Mouse (Mus musculus): ENCODE results near the gene Slc4a8. TPM values are rescaled to one million over a fixed set of nuclear protein-coding genes. Genes with fewer than 3 reads are reported as not detected.

The Slc4a8 gene
- polyA plus RNA-seq (2012; rRNA removed) = 30.1 and 31.2 TPM in 2 replicates

DNA sequence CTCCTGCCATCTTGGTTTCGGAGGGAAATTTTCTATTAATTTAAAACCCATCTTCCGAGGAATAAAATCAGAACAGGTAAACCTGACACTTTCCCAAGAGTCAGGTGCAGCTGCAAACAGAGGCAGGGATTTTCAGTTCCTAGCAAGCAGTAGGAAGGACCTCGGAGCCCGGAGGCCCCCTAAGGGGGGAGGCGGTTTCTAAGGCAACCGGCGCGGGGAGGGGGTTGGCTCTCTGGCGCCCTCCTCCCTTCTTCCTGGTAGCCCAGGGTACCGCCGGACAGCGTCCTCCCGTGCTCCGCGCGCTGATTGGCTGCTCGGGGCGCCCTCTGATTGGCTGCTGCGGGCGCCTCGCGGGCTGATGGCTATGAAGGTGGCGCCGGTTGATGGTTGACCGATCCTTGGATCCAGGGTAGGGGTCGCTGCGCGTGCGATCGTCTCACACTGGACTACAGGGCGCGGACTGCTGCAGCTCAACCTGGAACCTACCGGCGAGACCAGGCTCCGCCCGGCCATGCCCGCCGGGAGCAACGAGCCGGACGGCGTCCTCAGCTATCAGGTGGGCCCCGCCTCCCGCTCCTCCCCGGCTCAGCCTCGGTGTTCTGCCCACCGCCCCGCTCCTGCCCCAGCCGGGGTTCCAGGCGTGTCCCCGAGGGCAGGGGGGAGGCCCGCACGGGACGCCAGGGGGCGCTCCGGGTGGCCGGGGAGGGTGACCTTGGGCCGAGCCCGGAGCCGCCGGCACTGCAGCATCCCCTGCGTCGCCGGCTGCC, at the start of gene Slc4a8:
TSS of gene Slc4a8 (plus strand) at position 329 of the 767 bp plus-strand sequence.
- WGBS = under 1% methylated on average over 61 of the region's 64 CpGs
- peak; percentile 94 for DNase-seq

DNA sequence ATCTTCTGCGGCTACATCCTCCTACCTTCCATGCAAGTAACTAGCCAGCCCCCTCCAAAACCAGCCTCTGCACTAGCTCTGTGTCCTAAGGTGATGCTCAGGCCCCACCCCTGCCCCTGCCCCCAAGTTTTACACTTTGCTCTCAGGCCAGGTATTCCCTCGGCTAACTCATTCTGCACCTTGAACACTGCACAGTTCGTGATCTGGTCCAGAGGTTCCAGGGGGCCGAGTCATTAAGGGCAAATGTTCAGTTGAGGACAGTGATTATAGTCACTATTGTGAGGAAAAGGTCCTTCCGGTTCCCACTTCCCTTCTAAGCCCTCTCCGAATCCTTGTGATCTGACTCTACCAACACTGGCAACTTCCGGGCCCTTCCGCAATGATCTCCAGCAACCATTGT, 47.1 kb upstream of the Slc4a8 start:
- no peak overlapping the region for H3K27ac ChIP-seq (ENCODE audit: insufficient read depth, low read length)
- H3K4me1 ChIP-seq (ENCODE audit: control insufficient read depth, insufficient read depth, low read length) = no peaks in the 10 kb centered on the region
- no peaks in the 10 kb centered on the region for H3K27me3 ChIP-seq (ENCODE audit: control insufficient read depth, insufficient read depth, low read length)
- no peak overlapping the region for H3K4me3 ChIP-seq (replicated peaks; ENCODE audit: insufficient read depth, low read depth, low read length)
- WGBS = 89% methylated on average over 8 of the region's 8 CpGs
- no peak for TF ChIP-seq POLR2A (IDR thresholded peaks at IDR 0.05; ENCODE audit: borderline replicate concordance, insufficient read depth, low read length)
- DNase-seq = no peak

More for the DNA sequence above, at the start of gene Slc4a8:
- TF ChIP-seq POLR2A (IDR thresholded peaks at IDR 0.05; ENCODE audit: borderline replicate concordance, insufficient read depth, low read length) (peak; percentile 51; the same call in 1 of the 2 replicates), CTCF (IDR thresholded peaks at IDR 0.05; ENCODE audit: borderline replicate concordance, insufficient read depth, low read depth, low read length) (peak; percentile 50; the same call in 1 of the 2 replicates)
- Histone ChIP-seq H3K27ac (ENCODE audit: insufficient read depth, low read length) (peak within 1 kb of the TSS; percentile 37; the same call in 1 of the 2 replicates), H3K4me3 (replicated peaks; ENCODE audit: insufficient read depth, low read depth, low read length) (peak within 1 kb of the TSS; percentile 58), H3K4me1 (ENCODE audit: control insufficient read depth, insufficient read depth, low read length) (peaks cover 14% of the 10 kb centered on the region), H3K27me3 (ENCODE audit: control insufficient read depth, insufficient read depth, low read length) (no peaks in the 10 kb centered on the region)

DNA sequence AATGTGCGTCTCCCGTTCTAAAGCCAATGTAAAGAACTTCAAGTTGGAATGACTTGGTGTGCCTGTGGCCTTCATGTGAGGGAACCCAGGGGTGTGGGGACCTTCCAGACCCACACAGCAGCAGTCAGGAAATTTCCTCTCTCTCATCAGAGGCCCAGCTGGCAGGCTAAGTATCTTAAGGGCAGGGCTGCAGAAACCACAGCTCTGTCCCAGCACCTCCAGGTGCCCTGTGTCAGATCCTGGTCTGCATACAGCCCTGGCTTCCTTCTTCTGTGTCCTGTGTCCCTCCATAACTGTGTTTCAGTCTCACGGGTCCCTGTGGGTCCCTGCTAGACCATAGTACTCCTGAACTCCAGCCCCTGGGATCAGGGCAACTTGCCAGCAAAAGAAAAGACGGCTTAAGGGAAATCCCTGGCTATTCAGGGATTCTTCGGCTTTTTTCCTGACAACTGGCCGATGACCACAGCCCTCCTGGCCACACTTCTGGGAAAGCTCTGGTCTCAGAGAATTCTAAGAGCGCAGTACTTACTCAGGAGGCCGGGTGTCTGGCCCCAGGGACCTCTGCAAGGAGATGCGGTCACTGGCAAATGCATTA, 46.1 kb upstream of the Slc4a8 start:
- H3K27me3 ChIP-seq (ENCODE audit: control insufficient read depth, insufficient read depth, low read length) = no peaks in the 10 kb centered on the region
- H3K4me1 ChIP-seq (ENCODE audit: control insufficient read depth, insufficient read depth, low read length) = no peaks in the 10 kb centered on the region
- H3K27ac ChIP-seq (ENCODE audit: insufficient read depth, low read length) = no peak overlapping the region
- WGBS = 58% methylated on average over 9 of the region's 9 CpGs
- DNase-seq = no peak
- no peak overlapping the region for H3K4me3 ChIP-seq (replicated peaks; ENCODE audit: insufficient read depth, low read depth, low read length)
- TF ChIP-seq CTCF (IDR thresholded peaks at IDR 0.05; ENCODE audit: borderline replicate concordance, insufficient read depth, low read depth, low read length) = no peak
- no peak for TF ChIP-seq POLR2A (IDR thresholded peaks at IDR 0.05; ENCODE audit: borderline replicate concordance, insufficient read depth, low read length)

DNA sequence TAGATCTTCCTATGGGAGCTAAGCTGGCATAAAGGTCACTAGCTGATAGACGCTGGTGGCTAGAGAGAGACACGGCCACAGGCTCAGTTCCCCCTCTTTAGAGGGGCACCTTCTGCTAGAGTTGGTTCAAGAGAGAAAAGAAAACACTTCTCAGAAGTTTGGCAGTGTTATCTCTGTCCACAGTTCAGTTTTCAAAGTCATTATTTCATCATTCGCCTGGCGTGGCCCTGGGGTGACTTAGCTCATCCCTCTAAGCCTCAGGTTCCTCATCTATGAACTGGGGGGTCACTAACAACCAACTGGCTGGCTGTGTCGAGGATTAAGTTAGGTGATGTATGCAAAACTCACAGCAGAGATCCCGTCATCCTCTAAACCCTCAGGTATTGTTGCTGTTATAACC, 43.6 kb upstream of the Slc4a8 start:
- no peak overlapping the region for H3K27ac ChIP-seq (ENCODE audit: insufficient read depth, low read length)
- WGBS = 84% methylated on average over 6 of the region's 6 CpGs
- no peaks in the 10 kb centered on the region for H3K4me1 ChIP-seq (ENCODE audit: control insufficient read depth, insufficient read depth, low read length)
- no peak for DNase-seq
- H3K4me3 ChIP-seq (replicated peaks; ENCODE audit: insufficient read depth, low read depth, low read length) = no peak overlapping the region
- no peaks in the 10 kb centered on the region for H3K27me3 ChIP-seq (ENCODE audit: control insufficient read depth, insufficient read depth, low read length)
- TF ChIP-seq POLR2A (IDR thresholded peaks at IDR 0.05; ENCODE audit: borderline replicate concordance, insufficient read depth, low read length) = no peak
- TF ChIP-seq CTCF (IDR thresholded peaks at IDR 0.05; ENCODE audit: borderline replicate concordance, insufficient read depth, low read depth, low read length) = no peak

DNA sequence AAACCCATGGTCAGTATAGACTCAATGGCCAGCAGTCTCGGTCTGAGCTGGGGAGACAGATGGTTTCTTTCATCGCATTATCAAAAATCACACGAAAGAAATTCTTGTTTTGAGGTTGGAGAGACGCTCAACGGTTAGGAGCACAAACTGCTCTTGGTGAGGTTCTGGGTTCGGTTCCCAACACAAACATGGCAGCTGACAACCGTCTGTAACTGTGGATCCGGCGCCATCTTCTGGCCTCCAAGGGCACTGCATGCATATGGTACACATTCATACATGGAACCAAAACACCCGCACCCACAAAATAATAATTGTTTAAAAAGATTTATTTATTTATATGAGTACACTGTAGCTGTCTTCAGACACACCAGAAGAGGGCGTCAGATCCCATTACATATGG, 43.0 kb upstream of the Slc4a8 start:
- WGBS = 83% methylated on average over 11 of the region's 11 CpGs

DNA sequence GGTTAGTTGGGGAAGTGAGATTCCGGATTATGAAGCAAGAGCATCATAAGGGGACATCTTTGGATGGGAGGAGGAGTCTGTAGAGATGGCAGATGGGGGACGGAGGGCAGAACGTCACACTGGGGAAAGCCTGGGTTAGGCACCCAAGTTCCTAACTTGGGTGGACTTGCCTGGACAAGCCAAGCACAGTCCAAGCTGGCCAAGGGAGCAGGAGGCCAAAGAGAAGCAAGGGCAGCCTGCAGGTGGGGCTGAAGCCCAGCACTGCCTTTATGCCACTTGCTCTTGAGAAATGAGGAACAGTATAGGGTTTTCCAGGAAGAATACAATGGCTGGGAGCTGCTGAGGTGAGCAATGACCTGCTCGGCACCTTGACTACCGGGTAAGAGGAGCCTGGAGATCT, 42.3 kb upstream of the Slc4a8 start:
- Histone ChIP-seq H3K4me1 (ENCODE audit: control insufficient read depth, insufficient read depth, low read length) (no peaks in the 10 kb centered on the region), H3K27me3 (ENCODE audit: control insufficient read depth, insufficient read depth, low read length) (no peaks in the 10 kb centered on the region), H3K27ac (ENCODE audit: insufficient read depth, low read length) (no peak overlapping the region), H3K4me3 (replicated peaks; ENCODE audit: insufficient read depth, low read depth, low read length) (no peak overlapping the region)
- 87% methylated on average over 5 of the region's 5 CpGs for WGBS
- DNase-seq = no peak
- TF ChIP-seq POLR2A (IDR thresholded peaks at IDR 0.05; ENCODE audit: borderline replicate concordance, insufficient read depth, low read length) (no peak), CTCF (IDR thresholded peaks at IDR 0.05; ENCODE audit: borderline replicate concordance, insufficient read depth, low read depth, low read length) (no peak)

More for the DNA sequence above, 43.0 kb upstream of the Slc4a8 start:
- H3K27ac ChIP-seq (ENCODE audit: insufficient read depth, low read length) = no peak overlapping the region
- no peak overlapping the region for H3K4me3 ChIP-seq (replicated peaks; ENCODE audit: insufficient read depth, low read depth, low read length)
- DNase-seq = no peak
- no peaks in the 10 kb centered on the region for H3K4me1 ChIP-seq (ENCODE audit: control insufficient read depth, insufficient read depth, low read length)
- H3K27me3 ChIP-seq (ENCODE audit: control insufficient read depth, insufficient read depth, low read length) = no peaks in the 10 kb centered on the region
- TF ChIP-seq CTCF (IDR thresholded peaks at IDR 0.05; ENCODE audit: borderline replicate concordance, insufficient read depth, low read depth, low read length) (peak; percentile 21; the same call in 1 of the 2 replicates), POLR2A (IDR thresholded peaks at IDR 0.05; ENCODE audit: borderline replicate concordance, insufficient read depth, low read length) (no peak)

DNA sequence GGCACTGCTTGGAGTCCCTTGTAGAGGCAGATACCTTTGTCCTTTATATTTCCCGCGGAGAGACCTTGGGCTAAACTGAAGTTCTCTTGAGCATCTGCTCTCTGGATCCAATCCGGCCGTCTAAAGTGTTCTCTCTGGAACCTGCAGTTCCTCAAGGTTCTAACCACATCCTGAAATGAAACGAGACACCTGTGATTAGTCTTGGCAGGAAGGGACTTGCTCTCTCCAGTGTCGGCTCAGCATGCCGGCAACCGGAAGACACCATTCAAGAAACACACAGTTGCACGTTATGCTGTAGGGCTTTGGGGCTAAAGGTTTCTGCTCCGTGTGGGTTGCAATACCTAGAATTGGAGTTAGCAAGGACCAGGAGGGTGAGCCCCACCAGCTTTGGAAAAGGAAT, 41.5 kb upstream of the Slc4a8 start:
- Histone ChIP-seq H3K4me3 (replicated peaks; ENCODE audit: insufficient read depth, low read depth, low read length) (no peak overlapping the region), H3K27ac (ENCODE audit: insufficient read depth, low read length) (no peak overlapping the region), H3K4me1 (ENCODE audit: control insufficient read depth, insufficient read depth, low read length) (no peaks in the 10 kb centered on the region), H3K27me3 (ENCODE audit: control insufficient read depth, insufficient read depth, low read length) (no peaks in the 10 kb centered on the region)
- 88% methylated on average over 10 of the region's 10 CpGs for WGBS
- TF ChIP-seq POLR2A (IDR thresholded peaks at IDR 0.05; ENCODE audit: borderline replicate concordance, insufficient read depth, low read length) (no peak), CTCF (IDR thresholded peaks at IDR 0.05; ENCODE audit: borderline replicate concordance, insufficient read depth, low read depth, low read length) (no peak)
- no peak for DNase-seq

DNA sequence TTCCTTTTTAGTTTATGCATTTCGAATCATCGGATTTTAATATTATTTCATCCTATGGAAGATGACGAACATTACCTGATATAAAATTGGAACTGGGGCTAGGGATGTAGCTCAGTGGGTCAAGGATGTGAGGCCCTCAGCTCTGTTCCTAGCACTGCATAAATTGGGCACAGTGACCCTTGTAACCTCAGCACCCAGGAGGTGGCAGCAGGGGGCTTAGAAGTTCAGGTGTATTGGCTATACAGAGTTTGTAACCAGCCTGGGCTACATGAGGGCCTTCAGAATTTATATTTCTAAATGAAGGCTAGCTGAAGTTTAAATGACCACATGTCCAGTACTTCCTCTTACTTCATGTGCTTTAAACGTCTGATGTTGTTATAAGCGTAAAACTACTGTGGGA, 40.1 kb upstream of the Slc4a8 start:
- Histone ChIP-seq H3K27ac (ENCODE audit: insufficient read depth, low read length) (no peak overlapping the region), H3K27me3 (ENCODE audit: control insufficient read depth, insufficient read depth, low read length) (no peaks in the 10 kb centered on the region), H3K4me1 (ENCODE audit: control insufficient read depth, insufficient read depth, low read length) (no peaks in the 10 kb centered on the region), H3K4me3 (replicated peaks; ENCODE audit: insufficient read depth, low read depth, low read length) (no peak overlapping the region)
- no peak for DNase-seq
- no peak for TF ChIP-seq POLR2A (IDR thresholded peaks at IDR 0.05; ENCODE audit: borderline replicate concordance, insufficient read depth, low read length)
- no peak for TF ChIP-seq CTCF (IDR thresholded peaks at IDR 0.05; ENCODE audit: borderline replicate concordance, insufficient read depth, low read depth, low read length)
- WGBS = 81% methylated on average over 5 of the region's 5 CpGs
